Mouse (Mus musculus) MEL-GATA-1-ER (cell line): ENCODE results near the gene Slc15a5.

Experiments used
- DNase-seq: peaks from one replicate; pipeline ENCODE4 v3.0.0-alpha.2; 2012; ENCODE audit warnings: low read depth; ENCODE audit errors: extremely low read depth

The Slc15a5 gene

GRCm38 (mm10) chr6:137963703-137964102 lies 116.0 kb downstream of the Slc15a5 start:
- no peak for DNase-seq

GRCm38 (mm10) chr6:137962836-137963235 lies 116.9 kb downstream of the Slc15a5 start:
- no peak for DNase-seq

DNA sequence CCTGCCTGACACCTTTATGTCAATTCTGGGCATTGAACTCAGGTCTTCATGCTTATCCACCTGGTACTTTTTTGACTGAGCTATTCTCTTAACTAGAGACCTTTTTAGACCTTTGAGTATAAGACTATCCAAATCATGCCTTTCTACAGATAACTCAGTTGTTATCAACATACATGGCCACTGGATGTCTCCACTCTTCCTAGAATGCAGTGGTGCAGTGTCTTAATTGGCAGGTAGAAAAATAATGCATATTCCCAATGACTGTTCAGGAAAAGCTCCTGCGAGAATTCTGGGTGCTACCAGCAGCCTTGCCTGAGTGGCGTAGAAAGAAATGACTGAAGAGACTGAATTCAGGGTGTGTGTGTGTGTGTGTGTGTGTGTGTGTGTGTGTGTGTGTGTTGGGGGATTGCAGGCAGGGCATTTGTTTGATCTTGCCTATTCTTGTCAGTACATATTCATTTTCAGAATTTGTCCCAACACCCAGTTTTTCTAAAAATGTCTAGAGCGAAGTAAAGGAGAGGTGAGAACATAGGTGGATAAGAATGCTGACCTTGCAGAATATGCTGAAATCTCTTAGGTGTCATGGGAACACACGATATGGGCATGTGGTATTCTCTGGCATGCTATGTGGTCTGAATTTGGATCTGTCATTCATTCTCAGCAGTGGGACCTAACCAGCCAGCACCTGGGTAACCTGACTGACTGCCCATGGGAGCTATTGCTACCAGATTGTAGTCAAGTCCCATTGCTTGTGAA lies 119.5 kb downstream of the Slc15a5 start:
- no peak for DNase-seq

DNA sequence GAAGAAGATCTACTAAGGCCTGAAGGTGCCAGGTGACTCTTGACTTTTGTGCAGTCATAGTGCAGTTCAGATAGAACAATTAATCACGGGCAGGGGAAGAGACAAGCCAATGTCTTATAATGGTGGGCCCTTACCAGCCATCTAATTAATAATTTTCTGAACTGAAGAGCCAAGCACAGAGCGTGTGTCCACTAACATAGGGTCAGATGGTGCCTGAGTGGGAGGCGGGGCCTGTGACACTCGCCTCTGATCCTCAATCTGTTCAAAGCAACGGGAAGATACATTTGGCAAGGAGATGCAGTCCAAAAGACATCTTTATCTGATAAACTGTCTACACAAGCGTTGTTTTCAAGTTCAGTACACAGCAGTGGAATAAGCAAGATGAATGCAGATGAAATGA lies 122.1 kb downstream of the Slc15a5 start:
- no peak for DNase-seq

DNA sequence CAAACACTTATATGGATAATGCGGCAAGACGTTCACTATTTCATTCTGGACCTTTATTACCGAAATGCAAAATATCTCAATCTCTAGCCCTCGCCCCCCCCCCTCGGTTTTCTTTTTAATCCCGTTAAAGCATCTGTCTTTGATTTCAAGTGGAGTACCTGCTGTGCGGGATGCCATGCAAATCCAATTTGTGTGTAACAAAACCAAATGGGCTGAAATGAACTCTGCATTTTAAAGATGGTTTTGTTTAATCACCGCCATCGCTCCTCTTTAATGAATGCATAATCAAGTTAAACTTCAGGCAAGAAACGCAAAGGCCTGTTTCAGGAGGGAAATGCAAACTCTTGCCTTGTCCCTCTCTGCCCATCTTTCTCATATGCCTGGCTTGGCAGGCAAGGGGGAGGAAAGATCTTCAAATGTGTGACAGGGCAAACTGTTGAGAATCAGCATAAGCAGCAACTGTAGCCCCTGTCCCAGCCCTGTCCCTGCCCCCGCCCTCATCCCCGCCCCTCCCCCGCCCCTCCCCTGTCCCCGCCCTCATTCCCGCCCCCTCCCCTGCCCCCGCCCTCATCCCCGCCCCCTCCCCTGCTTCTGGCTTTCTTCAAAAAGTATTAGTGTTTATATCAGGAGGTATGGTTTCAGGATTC lies 122.8 kb downstream of the Slc15a5 start:
- DNase-seq, result no peak

DNA sequence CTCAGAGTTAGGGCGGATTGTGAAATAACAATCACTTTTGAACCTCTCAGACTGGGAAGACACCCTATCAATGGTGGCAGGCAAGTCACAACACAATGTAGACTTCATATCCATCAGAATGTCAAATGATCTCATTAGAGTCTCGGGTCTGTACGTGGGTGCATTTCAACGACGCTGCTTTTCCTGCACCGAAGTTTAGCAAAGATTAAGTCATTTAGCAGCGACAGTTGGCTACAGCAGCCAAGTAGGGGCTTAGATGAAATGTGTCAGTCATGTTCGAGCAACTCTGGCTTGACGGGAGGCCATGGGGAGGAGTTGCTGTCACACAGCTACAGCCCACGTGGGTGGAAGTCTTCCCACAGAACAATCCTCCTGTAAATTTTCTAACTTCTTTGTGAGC lies 133.2 kb downstream of the Slc15a5 start:
- DNase-seq, result no peak

DNA sequence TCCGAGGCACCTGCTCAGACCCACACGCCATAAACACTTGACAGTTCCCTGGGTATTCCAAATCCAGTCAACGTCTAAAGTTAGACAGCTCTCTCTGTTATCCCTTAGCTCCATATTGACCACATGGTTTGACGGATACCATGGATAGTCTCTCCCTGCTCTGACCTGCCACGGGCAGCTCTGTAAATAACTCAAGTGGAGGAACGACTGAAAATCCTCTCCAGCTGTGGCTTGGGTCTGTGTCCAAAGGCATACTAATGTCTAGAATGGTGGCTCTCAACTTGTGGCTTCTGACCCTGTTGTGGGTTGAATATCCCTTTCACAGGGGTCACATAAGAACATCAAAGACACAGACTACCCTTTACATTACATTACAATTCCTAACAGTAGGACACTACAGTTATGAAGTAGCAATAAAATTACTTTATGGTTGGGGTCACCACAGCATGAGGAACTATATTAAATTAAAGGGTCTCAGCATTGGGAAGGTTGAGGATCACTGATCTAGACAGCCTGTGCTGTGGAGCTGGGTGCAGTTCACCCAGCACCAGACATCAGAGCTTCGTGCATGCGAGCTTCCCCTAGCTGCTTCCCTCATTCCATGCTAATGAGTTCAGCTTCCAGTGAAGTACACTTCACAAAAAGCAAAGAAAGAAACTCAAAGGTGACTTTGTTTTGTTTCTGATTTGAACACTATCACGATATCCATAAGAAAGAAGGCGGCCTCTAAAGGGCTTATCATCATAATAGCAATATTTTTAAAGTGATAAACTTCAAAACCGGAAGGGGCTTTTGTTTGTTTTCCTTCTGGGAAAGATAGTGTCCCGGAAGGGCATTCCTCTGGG lies 139.1 kb downstream of the Slc15a5 start:
- no peak for DNase-seq

GRCm38 (mm10) chr6:137937541-137937940 lies 142.2 kb downstream of the Slc15a5 start:
- no peak for DNase-seq

DNA sequence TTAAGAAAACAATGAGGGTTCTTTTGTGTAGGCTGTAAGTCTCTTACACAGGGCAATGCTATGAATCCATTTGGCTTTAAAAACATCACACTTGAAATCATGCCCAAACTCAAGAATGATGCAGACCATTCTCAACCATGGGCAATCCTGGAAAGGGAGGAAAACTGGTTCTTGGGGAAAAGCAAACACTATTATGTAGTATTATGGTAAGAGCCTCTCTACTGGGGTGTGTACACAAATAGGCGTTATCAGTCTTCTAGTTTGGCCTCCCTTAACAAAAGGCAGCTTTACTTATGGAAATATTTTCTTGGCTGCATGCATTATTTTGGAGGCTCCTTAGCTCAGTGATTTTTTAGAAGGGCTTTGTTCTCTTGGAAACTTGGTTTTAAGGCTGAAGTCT lies 143.4 kb downstream of the Slc15a5 start:
- DNase-seq, result no peak

DNA sequence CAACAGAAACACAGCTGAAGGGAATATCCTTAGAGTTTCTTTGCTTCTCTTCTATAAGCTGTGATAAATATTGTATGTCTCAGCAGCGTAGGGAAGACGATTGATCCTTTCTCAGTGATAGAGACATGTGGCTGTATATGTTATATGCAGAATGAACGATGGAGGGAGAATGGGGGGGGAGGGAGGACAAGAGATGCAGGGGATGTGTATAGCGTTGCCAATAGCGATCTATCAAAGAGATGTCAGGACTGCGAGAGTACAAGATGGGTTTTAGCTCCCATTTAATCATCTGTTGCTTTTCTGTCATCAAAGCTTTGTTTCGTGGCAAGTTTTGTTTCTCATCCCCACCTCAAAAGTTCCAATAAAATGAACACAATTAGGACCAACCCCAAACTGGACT lies 143.9 kb downstream of the Slc15a5 start:
- no peak for DNase-seq

GRCm38 (mm10) chr6:137935341-137935740 lies 144.4 kb downstream of the Slc15a5 start:
- no peak for DNase-seq

DNA sequence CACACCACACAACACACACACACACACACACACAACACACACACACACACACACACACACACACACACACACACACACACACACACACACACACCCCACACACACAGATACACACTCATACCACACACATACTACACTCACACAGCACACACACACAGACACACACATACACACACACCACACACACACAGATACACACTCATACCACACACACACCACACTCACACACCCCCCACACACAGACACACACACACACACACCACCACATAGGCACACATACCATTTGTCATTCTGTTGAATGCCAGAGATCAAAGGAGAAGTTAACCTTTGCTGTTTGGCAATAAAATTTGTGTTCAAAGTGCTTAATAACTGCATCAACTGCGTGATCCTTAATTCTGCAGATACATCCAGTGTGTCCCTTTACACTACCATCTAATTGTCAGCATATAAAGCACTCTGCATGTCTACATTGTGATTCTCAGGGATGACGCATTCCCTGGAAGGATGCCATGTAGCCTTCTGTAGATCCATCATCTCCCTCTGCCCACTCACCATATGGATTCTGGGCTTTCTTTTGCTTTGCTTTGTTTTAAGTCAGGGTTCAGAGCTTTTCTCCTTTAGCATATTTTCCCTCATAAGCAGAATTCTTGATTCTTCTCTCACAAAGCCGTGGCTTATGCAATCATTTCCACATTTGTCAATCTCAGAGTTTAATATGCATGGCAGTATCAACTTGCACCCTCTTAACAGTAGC lies 145.0 kb downstream of the Slc15a5 start:
- no peak for DNase-seq
